Mouse (Mus musculus): ENCODE measurements around the gene Mrpl23.

Gene Mrpl23

GRCm38 (mm10) chr7:142532671-142533058, at the start of gene Mrpl23:
Gene Mrpl23, plus strand, starts transcription at chr7:142532686.
- DNase-seq (ENCODE audit: low spot score in 2 of 2) = no peak

- no peak for DNase-seq (ENCODE audit: low spot score in 2 of 2)
Observed at GRCm38 (mm10) chr7:142483136-142483535, 49.4 kb upstream of the Mrpl23 start.

GRCm38 (mm10) chr7:142484780-142485179, 47.7 kb upstream of the Mrpl23 start:
- DNase-seq (ENCODE audit: low spot score in 2 of 2) = no peak

- no peak for DNase-seq (ENCODE audit: low spot score in 2 of 2)
Observed at GRCm38 (mm10) chr7:142486751-142487162, 45.7 kb upstream of the Mrpl23 start.

- DNase-seq (ENCODE audit: low spot score in 2 of 2) = no peak
Observed at GRCm38 (mm10) chr7:142487341-142487859, 45.1 kb upstream of the Mrpl23 start.

- DNase-seq (ENCODE audit: low spot score in 2 of 2) = no peak
Observed at GRCm38 (mm10) chr7:142488053-142488452, 44.4 kb upstream of the Mrpl23 start.

- no peak for DNase-seq (ENCODE audit: low spot score in 2 of 2)
Observed at GRCm38 (mm10) chr7:142493535-142493934, 39.0 kb upstream of the Mrpl23 start.

GRCm38 (mm10) chr7:142496158-142496557, 36.3 kb upstream of the Mrpl23 start:
- DNase-seq (ENCODE audit: low spot score in 2 of 2) = no peak

GRCm38 (mm10) chr7:142496800-142497199, 35.7 kb upstream of the Mrpl23 start:
- no peak for DNase-seq (ENCODE audit: low spot score in 2 of 2)

GRCm38 (mm10) chr7:142497775-142498174, 34.7 kb upstream of the Mrpl23 start:
- no peak for DNase-seq (ENCODE audit: low spot score in 2 of 2)

- no peak for DNase-seq (ENCODE audit: low spot score in 2 of 2)
Observed at GRCm38 (mm10) chr7:142498575-142498974, 33.9 kb upstream of the Mrpl23 start, which contains the start of gene Tnnt3. Gene Tnnt3, plus strand, starts transcription at chr7:142498836.

GRCm38 (mm10) chr7:142499010-142499721, 33.3 kb upstream of the Mrpl23 start:
- DNase-seq (ENCODE audit: low spot score in 2 of 2) = no peak

- DNase-seq (ENCODE audit: low spot score in 2 of 2) = no peak
Observed at GRCm38 (mm10) chr7:142500032-142500431, 32.5 kb upstream of the Mrpl23 start.

- no peak for DNase-seq (ENCODE audit: low spot score in 2 of 2)
Observed at GRCm38 (mm10) chr7:142503206-142503605, 29.3 kb upstream of the Mrpl23 start.

GRCm38 (mm10) chr7:142505942-142506341, 26.5 kb upstream of the Mrpl23 start:
- DNase-seq (ENCODE audit: low spot score in 2 of 2) = no peak

GRCm38 (mm10) chr7:142506501-142506900, 26.0 kb upstream of the Mrpl23 start:
- no peak for DNase-seq (ENCODE audit: low spot score in 2 of 2)

GRCm38 (mm10) chr7:142507453-142507852, 25.0 kb upstream of the Mrpl23 start:
- DNase-seq (ENCODE audit: low spot score in 2 of 2) = no peak

GRCm38 (mm10) chr7:142509518-142509917, 23.0 kb upstream of the Mrpl23 start:
- DNase-seq (ENCODE audit: low spot score in 2 of 2) = no peak

- DNase-seq (ENCODE audit: low spot score in 2 of 2) = no peak
Observed at GRCm38 (mm10) chr7:142510021-142510777, 22.3 kb upstream of the Mrpl23 start.

- no peak for DNase-seq (ENCODE audit: low spot score in 2 of 2)
Observed at GRCm38 (mm10) chr7:142514048-142514447, 18.4 kb upstream of the Mrpl23 start.

GRCm38 (mm10) chr7:142516221-142516978, 16.1 kb upstream of the Mrpl23 start:
- no peak for DNase-seq (ENCODE audit: low spot score in 2 of 2)

GRCm38 (mm10) chr7:142517531-142517930, 15.0 kb upstream of the Mrpl23 start:
- no peak for DNase-seq (ENCODE audit: low spot score in 2 of 2)
